Mouse (Mus musculus) lung, embryonic 14.5 days (tissue): ENCODE measurements around the gene Tekt3. TPM values are rescaled to one million over a fixed set of nuclear protein-coding genes. Genes with fewer than 3 reads are reported as not detected.

Experiments used
- ATAC-seq: fragments of 200-750 bp; cut with Nextera tagmentation; 2 replicates; pipeline ENCODE4 v1.8.0; 2017; ENCODE audit warnings: mild to moderate bottlenecking, moderate TSS enrichment, moderate library complexity; ENCODE audit not compliant: insufficient read depth
- DNase-seq: peaks from one replicate; pipeline ENCODE4 v3.0.0-alpha.2; 2015
- H3K27ac ChIP-seq: fragments of 300-500 bp; sonication (generic); 2 replicates; pipeline ENCODE4 v1.5.1; 2014; ENCODE audit warnings: low read depth, mild to moderate bottlenecking, moderate library complexity
- H3K27me3 ChIP-seq: fragments of 300-500 bp; sonication (generic); 2 replicates; pipeline ENCODE4 v1.6.1; 2014; ENCODE audit warnings: low read length, control low read depth; ENCODE audit not compliant: insufficient read depth
- H3K36me3 ChIP-seq: fragments of 300-500 bp; sonication (generic); 2 replicates; pipeline ENCODE4 v1.6.1; 2014; ENCODE audit warnings: control low read depth; ENCODE audit not compliant: insufficient read depth
- H3K4me1 ChIP-seq: fragments of 300-500 bp; sonication (generic); 2 replicates; pipeline ENCODE4 v1.6.1; 2014; ENCODE audit warnings: antibody characterized with exemption, control low read depth; ENCODE audit not compliant: insufficient read depth
- H3K4me2 ChIP-seq: fragments of 300-500 bp; sonication (generic); 2 replicates; pipeline ENCODE4 v1.6.1; 2014; ENCODE audit warnings: mild to moderate bottlenecking
- H3K4me3 ChIP-seq: fragments of 300-500 bp; sonication (generic); 2 replicates; pipeline ENCODE4 v1.5.1; 2014; ENCODE audit warnings: low read depth, low read length
- H3K9ac ChIP-seq: fragments of 300-500 bp; sonication (generic); 2 replicates; pipeline ENCODE4 v1.6.1; 2014
- H3K9me3 ChIP-seq: fragments of 300-500 bp; sonication (generic); 2 replicates; pipeline ENCODE4 v1.6.1; 2016; ENCODE audit warnings: low read depth, low read length, control low read depth
- CTCF ChIP-seq: IDR thresholded peaks from 2 replicates; pipeline ENCODE4 v1.5.1; 2016; ENCODE audit warnings: antibody characterized with exemption, low read depth
- WGBS: fragments of 180-500 bp; shearing (Covaris S2); extraction: QIAGEN DNeasy Blood & Tissue Kit; methylation state at CpG from one replicate; pipeline ENCODE4 v1.1.7; 2014; 5-methylcytosine and 5-hydroxymethylcytosine counted together
- polyA plus RNA-seq: library from polyadenylated mRNA; unstranded; fragments of >200 nt; fragmentation: Nextera tagmentation; extraction: Ambion mirVana; gene quantifications from 2 replicates; pipeline ENCODE4 v1.2.1, GENCODE M21; 2014

Tekt3 gene
- polyA plus RNA-seq = 0.14 TPM in 1 of 2 replicates, not detected in the other

- Histone ChIP-seq H3K27me3 (no peaks in the 10 kb centered on the region), H3K27ac (no peak within 1 kb of the TSS), H3K9ac (no peak within 1 kb of the TSS), H3K4me3 (no peak within 1 kb of the TSS), H3K4me2 (peak within 1 kb of the TSS; percentile 32; the same call in 1 of the 2 replicates), H3K9me3 (no peaks in the 10 kb centered on the region), H3K36me3 (no peaks in the 10 kb centered on the region), H3K4me1 (no peaks in the 10 kb centered on the region)
- TF ChIP-seq CTCF = no peak
- DNase-seq = peak; percentile 68
- ATAC-seq = peak; percentile 70; the same call in 1 of the 2 replicates
- 11% methylated on average over 17 of the region's 17 CpGs for WGBS
Measured at GRCm38 (mm10) chr11:63061446-63061845, at the start of gene Tekt3. Tekt3 (plus strand) TSS chr11:63061654.

GRCm38 (mm10) chr11:63017327-63018082, 43.9 kb upstream of the Tekt3 start:
- H3K36me3 ChIP-seq = no peaks in the 10 kb centered on the region
- H3K4me1 ChIP-seq = peaks cover 25% of the 10 kb centered on the region
- no peak overlapping the region for H3K4me3 ChIP-seq
- H3K4me2 ChIP-seq = no peak overlapping the region
- TF ChIP-seq CTCF = no peak
- 85% methylated on average over 6 of the region's 6 CpGs for WGBS
- no peaks in the 10 kb centered on the region for H3K27me3 ChIP-seq
- H3K9ac ChIP-seq = no peak overlapping the region
- no peak overlapping the region for H3K27ac ChIP-seq
- H3K9me3 ChIP-seq = no peaks in the 10 kb centered on the region
- ATAC-seq (no peak), DNase-seq (no peak)

- DNase-seq = no peak
- WGBS = 79% methylated on average over 6 of the region's 6 CpGs
- H3K4me1 ChIP-seq = peaks cover 29% of the 10 kb centered on the region
Measured at GRCm38 (mm10) chr11:63018083-63018622, 43.3 kb upstream of the Tekt3 start.

GRCm38 (mm10) chr11:63020633-63021032, 40.8 kb upstream of the Tekt3 start:
- ATAC-seq (peak; percentile 91), DNase-seq (peak; percentile 95)
- no peak for TF ChIP-seq CTCF
- Histone ChIP-seq H3K4me3 (no peak overlapping the region), H3K36me3 (no peaks in the 10 kb centered on the region), H3K27ac (peak overlapping the region; percentile 87), H3K9me3 (no peaks in the 10 kb centered on the region), H3K4me2 (no peak overlapping the region), H3K27me3 (no peaks in the 10 kb centered on the region), H3K4me1 (peaks cover 48% of the 10 kb centered on the region), H3K9ac (no peak overlapping the region)

More at GRCm38 (mm10) chr11:63018083-63018622, 43.3 kb upstream of the Tekt3 start:
- Histone ChIP-seq H3K27me3 (no peaks in the 10 kb centered on the region), H3K36me3 (no peaks in the 10 kb centered on the region), H3K27ac (no peak overlapping the region), H3K4me2 (no peak overlapping the region), H3K4me3 (no peak overlapping the region), H3K9me3 (no peaks in the 10 kb centered on the region), H3K9ac (no peak overlapping the region)
- TF ChIP-seq CTCF = no peak
- ATAC-seq = no peak

- TF ChIP-seq CTCF = no peak
- Histone ChIP-seq H3K27ac (peak overlapping the region; percentile 87), H3K4me3 (no peak overlapping the region), H3K4me1 (peaks cover 55% of the 10 kb centered on the region), H3K27me3 (no peaks in the 10 kb centered on the region), H3K9ac (no peak overlapping the region), H3K4me2 (no peak overlapping the region), H3K36me3 (no peaks in the 10 kb centered on the region), H3K9me3 (no peaks in the 10 kb centered on the region)
- 34% methylated on average over 5 of the region's 5 CpGs for WGBS
- DNase-seq (no peak), ATAC-seq (no peak)
Measured at GRCm38 (mm10) chr11:63021141-63021806, 40.2 kb upstream of the Tekt3 start.

- 53% methylated on average over 5 of the region's 5 CpGs for WGBS
- H3K27ac ChIP-seq = peak overlapping the region; percentile 86
Measured at GRCm38 (mm10) chr11:63023461-63023860, 38.0 kb upstream of the Tekt3 start.

GRCm38 (mm10) chr11:63024136-63024535, 37.3 kb upstream of the Tekt3 start:
- Histone ChIP-seq H3K4me3 (no peak overlapping the region), H3K36me3 (no peaks in the 10 kb centered on the region), H3K27me3 (no peaks in the 10 kb centered on the region), H3K9me3 (no peaks in the 10 kb centered on the region), H3K4me2 (no peak overlapping the region), H3K27ac (peak overlapping the region; percentile 86), H3K9ac (no peak overlapping the region), H3K4me1 (peaks cover 59% of the 10 kb centered on the region)
- WGBS = 7% methylated on average over 2 of the region's 2 CpGs
- peak; percentile 19; the same call in 1 of the 2 replicates for TF ChIP-seq CTCF
- DNase-seq (peak; percentile 82), ATAC-seq (peak; percentile 61)

More at GRCm38 (mm10) chr11:63023461-63023860, 38.0 kb upstream of the Tekt3 start:
- H3K9me3 ChIP-seq = no peaks in the 10 kb centered on the region
- peak; percentile 41 for DNase-seq
- ATAC-seq = no peak
- no peak overlapping the region for H3K9ac ChIP-seq
- no peak overlapping the region for H3K4me2 ChIP-seq
- H3K4me1 ChIP-seq = peaks cover 61% of the 10 kb centered on the region
- no peak for TF ChIP-seq CTCF
- H3K4me3 ChIP-seq = no peak overlapping the region
- H3K27me3 ChIP-seq = no peaks in the 10 kb centered on the region
- no peaks in the 10 kb centered on the region for H3K36me3 ChIP-seq
